ENCODE assay signal across 15 mouse cellular contexts in the genomic region with DNA sequence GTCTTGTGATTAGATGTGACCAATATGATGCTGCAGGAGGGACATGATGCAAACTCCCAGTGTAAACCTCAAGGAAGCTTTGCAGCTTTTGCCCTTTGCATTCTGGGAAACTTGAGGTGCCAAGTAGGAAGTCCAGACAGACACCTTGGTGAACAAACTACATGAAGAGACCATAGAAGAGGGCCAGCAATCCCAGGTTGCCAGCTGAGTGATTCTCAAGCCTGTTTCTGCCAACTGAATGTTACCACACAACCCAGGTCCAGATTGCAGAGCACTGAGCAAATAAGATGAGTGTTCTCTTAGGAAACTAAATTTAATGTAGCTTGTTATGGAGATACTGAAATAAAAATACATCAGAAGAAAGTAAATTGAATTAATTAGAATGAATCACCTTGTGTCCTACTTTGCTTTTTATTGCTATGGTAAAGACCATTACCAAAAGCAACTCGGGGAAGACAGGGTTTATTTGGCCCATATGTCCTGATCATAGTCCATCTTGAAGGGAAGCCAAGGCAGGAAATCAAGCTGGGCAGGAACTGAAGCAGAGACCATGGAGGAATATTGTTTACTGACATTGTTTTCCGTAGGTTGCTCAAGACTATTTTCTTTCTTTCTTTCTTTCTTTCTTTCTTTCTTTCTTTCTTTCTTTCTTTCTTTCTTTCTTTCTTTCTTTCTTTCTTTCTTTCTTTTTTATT. TPM values are rescaled to one million over a fixed set of nuclear protein-coding genes. Genes with fewer than 3 reads are reported as not detected.
DNase-seq lines count a peak whose midpoint lies in the region; ATAC-seq lines count a peak whose summit lies in the region.
"Had no signal": no experiment of that assay in that cellular context is flagged by ENCODE, and none has a peak within 500 bp of the region (broad histone marks: within the 10 kb centered on the region; RNA-seq: fewer than 3 reads in every experiment).

No protein-coding gene starts in this region.

- DNase-seq in cerebellum, postnatal 4 days (ENCODE audit: low spot score in 2 of 2), result no peak
- DNase-seq in left cerebral cortex, adult 9 months (ENCODE audit: low spot score in 2 of 2), result peak; percentile 5 to 55
- DNase-seq in left cerebral cortex, adult 11 months (ENCODE audit: low spot score), result no peak
- peak; percentile 64 for DNase-seq in cerebellum, adult 9-11 months
- peak; percentile 54 for DNase-seq in right cerebral cortex, postnatal 25 days
- no peak for DNase-seq in heart, adult 11 months
- DNase-seq: adrenal gland, postnatal 10 days; kidney, adult 9 months; thymus, adult 2 months had no signal

- ATAC-seq in cerebellum, adult (ENCODE audit: insufficient number of reproducible peaks, low FRiP score, low TSS enrichment), result peak; percentile 80
- no peak for ATAC-seq in erythroid progenitor cell, adult 5-6 weeks (replicated peaks; ENCODE audit: low FRiP score, poor library complexity, severe bottlenecking)
- ATAC-seq: forebrain, embryonic 16.5 days; liver, embryonic 12.5 days; midbrain, embryonic 15.5 days had no signal

RNA-seq across cellular contexts. Expression of gene 4930505A04Rik, which starts 38.2 kb away (rescaled TPM):
- total RNA-seq in erythroid progenitor cell, adult 5-6 weeks (2015; ENCODE audit: low replicate concordance), result not detected in 2 replicates
- not detected in 2 replicates for total RNA-seq in erythroid progenitor cell, adult 5-6 weeks (2017; ENCODE audit: low replicate concordance)
- total RNA-seq: megakaryocyte, adult 5-6 weeks had no signal

Comparison
In these comparisons a context has a peak if more than half of its experiments do, and no peak if none do; other contexts are left out.
1. DNase-seq: peak in left cerebral cortex, adult 9 months (2 of 2), cerebellum, adult 9-11 months (single experiment) and right cerebral cortex, postnatal 25 days (single experiment); none in cerebellum, postnatal 4 days (0 of 2), left cerebral cortex, adult 11 months (single experiment) and heart, adult 11 months (single experiment).